Mouse (Mus musculus): ENCODE results near the gene Neurl3. TPM values are rescaled to one million over a fixed set of nuclear protein-coding genes. Genes with fewer than 3 reads are reported as not detected.

Gene Neurl3
- polyA plus RNA-seq, 1 experiment from 2014 or later: 14.1 TPM

GRCm38 (mm10) chr1:36314959-36315775, 40.7 kb upstream of the Neurl3 start:
- no peak for TF ChIP-seq CTCF (IDR thresholded peaks at IDR 0.05; ENCODE audit: low read depth)
- H3K4me3 ChIP-seq (replicated peaks; ENCODE audit: low read depth, low read length): no peak overlapping the region
- H3K4me2 ChIP-seq (ENCODE audit: low read length): no peak overlapping the region
- no peaks in the 10 kb centered on the region for H3K27me3 ChIP-seq (ENCODE audit: insufficient read depth, low read length)
- no peak for ATAC-seq (replicated peaks; ENCODE audit: low FRiP score, low read depth)
- H3K9me3 ChIP-seq (replicated peaks; ENCODE audit: low read length): no peaks in the 10 kb centered on the region
- H3K4me1 ChIP-seq (replicated peaks; ENCODE audit: insufficient read depth, low read length): no peaks in the 10 kb centered on the region
- 0 out of 2 replicates have a peak, but pooled peaks cover 7% of the 10 kb centered on the region for H3K36me3 ChIP-seq (ENCODE audit: insufficient read depth, low read length)
- H3K27ac ChIP-seq: no peak overlapping the region
- no peak for DNase-seq (ENCODE audit: low spot score)
- WGBS: 92% methylated on average over 11 of the region's 11 CpGs
- H3K9ac ChIP-seq (ENCODE audit: low read depth, low read length): no peak overlapping the region

- no peak overlapping the region for H3K9ac ChIP-seq (ENCODE audit: low read depth, low read length)
- DNase-seq (ENCODE audit: low spot score) (peak; percentile 49), ATAC-seq (replicated peaks; ENCODE audit: low FRiP score, low read depth) (no peak)
- no peak for TF ChIP-seq CTCF (IDR thresholded peaks at IDR 0.05; ENCODE audit: low read depth)
- H3K4me1 ChIP-seq (replicated peaks; ENCODE audit: insufficient read depth, low read length): peaks cover 13% of the 10 kb centered on the region; the same call in 1 of the 2 replicates
- no peak overlapping the region for H3K4me3 ChIP-seq (replicated peaks; ENCODE audit: low read depth, low read length)
- H3K9me3 ChIP-seq (replicated peaks; ENCODE audit: low read length): no peaks in the 10 kb centered on the region
- 26% methylated on average over 3 of the region's 3 CpGs for WGBS
- no peaks in the 10 kb centered on the region for H3K27me3 ChIP-seq (ENCODE audit: insufficient read depth, low read length)
- no peaks in the 10 kb centered on the region for H3K36me3 ChIP-seq (ENCODE audit: insufficient read depth, low read length)
- H3K4me2 ChIP-seq (ENCODE audit: low read length): peak overlapping the region; percentile 94
- H3K27ac ChIP-seq: no peak overlapping the region
Measured at GRCm38 (mm10) chr1:36309498-36309901, 35.0 kb upstream of the Neurl3 start.

GRCm38 (mm10) chr1:36308966-36309475, 34.5 kb upstream of the Neurl3 start:
- peak overlapping the region; percentile 94 for H3K4me2 ChIP-seq (ENCODE audit: low read length)
- H3K9me3 ChIP-seq (replicated peaks; ENCODE audit: low read length): no peaks in the 10 kb centered on the region

GRCm38 (mm10) chr1:36308451-36308901, 34.0 kb upstream of the Neurl3 start:
- DNase-seq (ENCODE audit: low spot score) (peak; percentile 30), ATAC-seq (replicated peaks; ENCODE audit: low FRiP score, low read depth) (no peak)
- 5% methylated on average over 12 of the region's 12 CpGs for WGBS
- Histone ChIP-seq H3K9me3 (replicated peaks; ENCODE audit: low read length) (no peaks in the 10 kb centered on the region), H3K36me3 (ENCODE audit: insufficient read depth, low read length) (no peaks in the 10 kb centered on the region), H3K4me2 (ENCODE audit: low read length) (peak overlapping the region; percentile 94), H3K9ac (ENCODE audit: low read depth, low read length) (peak overlapping the region; percentile 63), H3K27me3 (ENCODE audit: insufficient read depth, low read length) (no peaks in the 10 kb centered on the region), H3K27ac (0 out of 2 replicates have a peak overlapping the region, but pooled peaks have one; percentile 70), H3K4me1 (replicated peaks; ENCODE audit: insufficient read depth, low read length) (peaks cover 13% of the 10 kb centered on the region; the same call in 1 of the 2 replicates), H3K4me3 (replicated peaks; ENCODE audit: low read depth, low read length) (peak overlapping the region; percentile 55)
- TF ChIP-seq CTCF (IDR thresholded peaks at IDR 0.05; ENCODE audit: low read depth): no peak

More at GRCm38 (mm10) chr1:36308966-36309475, 34.5 kb upstream of the Neurl3 start:
- no peak for TF ChIP-seq CTCF (IDR thresholded peaks at IDR 0.05; ENCODE audit: low read depth)
- Histone ChIP-seq H3K36me3 (ENCODE audit: insufficient read depth, low read length) (no peaks in the 10 kb centered on the region), H3K4me1 (replicated peaks; ENCODE audit: insufficient read depth, low read length) (peaks cover 13% of the 10 kb centered on the region; the same call in 1 of the 2 replicates), H3K4me3 (replicated peaks; ENCODE audit: low read depth, low read length) (peak overlapping the region; percentile 55; the same call in 1 of the 2 replicates), H3K27ac (no peak overlapping the region), H3K27me3 (ENCODE audit: insufficient read depth, low read length) (no peaks in the 10 kb centered on the region), H3K9ac (ENCODE audit: low read depth, low read length) (no peak overlapping the region)
- DNase-seq (ENCODE audit: low spot score): no peak
- ATAC-seq (replicated peaks; ENCODE audit: low FRiP score, low read depth): no peak
- 54% methylated on average over 9 of the region's 9 CpGs for WGBS

- peak; percentile 88 for ATAC-seq (replicated peaks; ENCODE audit: low FRiP score, low read depth)
Measured at GRCm38 (mm10) chr1:36307495-36308280, 33.2 kb upstream of the Neurl3 start, which contains the start of gene Arid5a. Gene Arid5a (plus strand): TSS chr1:36307733.

GRCm38 (mm10) chr1:36307121-36307494, 32.6 kb upstream of the Neurl3 start:
- Histone ChIP-seq H3K27ac (no peak overlapping the region), H3K36me3 (ENCODE audit: insufficient read depth, low read length) (no peaks in the 10 kb centered on the region), H3K9me3 (replicated peaks; ENCODE audit: low read length) (no peaks in the 10 kb centered on the region), H3K27me3 (ENCODE audit: insufficient read depth, low read length) (no peaks in the 10 kb centered on the region), H3K4me2 (ENCODE audit: low read length) (no peak overlapping the region), H3K9ac (ENCODE audit: low read depth, low read length) (no peak overlapping the region), H3K4me3 (replicated peaks; ENCODE audit: low read depth, low read length) (no peak overlapping the region), H3K4me1 (replicated peaks; ENCODE audit: insufficient read depth, low read length) (peaks cover 18% of the 10 kb centered on the region)
- WGBS: 67% methylated on average over 7 of the region's 7 CpGs
- DNase-seq (ENCODE audit: low spot score) (no peak), ATAC-seq (replicated peaks; ENCODE audit: low FRiP score, low read depth) (no peak)
- no peak for TF ChIP-seq CTCF (IDR thresholded peaks at IDR 0.05; ENCODE audit: low read depth)

More at GRCm38 (mm10) chr1:36307495-36308280, 33.2 kb upstream of the Neurl3 start, which contains the start of gene Arid5a:
- peak within 1 kb of the TSS; percentile 63 for H3K9ac ChIP-seq (ENCODE audit: low read depth, low read length)
- peak; percentile 97 for DNase-seq (ENCODE audit: low spot score)
- H3K27me3 ChIP-seq (ENCODE audit: insufficient read depth, low read length): no peaks in the 10 kb centered on the region
- peaks cover 18% of the 10 kb centered on the region for H3K4me1 ChIP-seq (replicated peaks; ENCODE audit: insufficient read depth, low read length)
- no peaks in the 10 kb centered on the region for H3K9me3 ChIP-seq (replicated peaks; ENCODE audit: low read length)
- H3K4me3 ChIP-seq (replicated peaks; ENCODE audit: low read depth, low read length): peak within 1 kb of the TSS; percentile 55
- H3K36me3 ChIP-seq (ENCODE audit: insufficient read depth, low read length): no peaks in the 10 kb centered on the region
- peak within 1 kb of the TSS; percentile 70 for H3K27ac ChIP-seq
- H3K4me2 ChIP-seq (ENCODE audit: low read length): peak within 1 kb of the TSS; percentile 94
- under 1% methylated on average over 61 of the region's 65 CpGs for WGBS
- TF ChIP-seq CTCF (IDR thresholded peaks at IDR 0.05; ENCODE audit: low read depth): peak; percentile 46
